Mouse (Mus musculus) ES-Bruce4 (cell line): ENCODE results near the gene Eea1.

ENCODE experiments used
- CTCF ChIP-seq: IDR thresholded peaks from one replicate; pipeline ENCODE4 v1.8.1; 2011; ENCODE audit warnings: low read depth, low read length
- POLR2A ChIP-seq: IDR thresholded peaks from one replicate; pipeline ENCODE4 v1.8.1; 2011; ENCODE audit warnings: low read length; ENCODE audit not compliant: insufficient read depth

GRCm38 (mm10) chr10:96075403-96075802, 135.0 kb downstream of the Eea1 start:
- no peak for TF ChIP-seq CTCF
- no peak for TF ChIP-seq POLR2A
